ENCODE assay signal across 23 mouse cellular contexts in the genomic region with DNA sequence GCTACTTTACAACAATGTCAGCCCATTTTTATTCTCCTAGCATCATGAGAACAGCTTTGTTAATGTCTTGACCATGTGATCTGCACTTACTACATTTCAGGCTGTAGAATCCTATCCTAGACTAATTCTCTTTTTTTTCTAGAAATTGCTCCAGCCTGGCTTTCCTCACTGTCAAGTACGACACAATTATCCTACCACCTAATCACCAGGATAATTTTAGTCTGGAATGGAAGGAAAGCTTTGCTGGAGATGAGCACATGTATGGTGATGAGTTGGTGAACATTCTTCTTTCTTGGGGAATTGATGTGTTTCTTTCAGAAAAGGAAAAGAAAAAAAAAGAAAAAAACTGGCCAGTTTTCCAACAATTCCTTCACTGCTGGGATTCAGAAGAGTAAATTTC. TPM values are rescaled to one million over a fixed set of nuclear protein-coding genes. Genes with fewer than 3 reads are reported as not detected.
"Had no signal": no experiment of that assay in that cellular context is flagged by ENCODE, and none has a peak within 500 bp of the region (broad histone marks: within the 10 kb centered on the region; RNA-seq: fewer than 3 reads in every experiment).

No protein-coding gene starts in this region.

- H3K27me3 ChIP-seq: heart, embryonic 12.5 days; hindbrain, embryonic 12.5 days; intestine, embryonic 15.5 days; limb, embryonic 12.5 days had no signal

- ATAC-seq: forebrain, embryonic 16.5 days; hindbrain, embryonic 16.5 days; inflammation-experienced regulatory T-cells, adult 6 months; intestine, embryonic 15.5 days; intestine, postnatal 0 days had no signal

- H3K36me3 ChIP-seq: heart, embryonic 12.5 days; hindbrain, embryonic 10.5 days; hindbrain, embryonic 12.5 days; intestine, embryonic 15.5 days; limb, embryonic 10.5 days; limb, embryonic 12.5 days had no signal

- H3K4me2 ChIP-seq: heart, embryonic 12.5 days; hindbrain, embryonic 12.5 days; hindbrain, embryonic 14.5 days; intestine, embryonic 15.5 days; limb, embryonic 12.5 days had no signal

- H3K4me1 ChIP-seq: hindbrain, embryonic 10.5 days; hindbrain, embryonic 12.5 days; intestine, embryonic 15.5 days; limb, embryonic 10.5 days; limb, embryonic 12.5 days had no signal

- H3K9me3 ChIP-seq: heart, embryonic 12.5 days; hindbrain, embryonic 10.5 days; hindbrain, embryonic 12.5 days; intestine, embryonic 15.5 days; limb, embryonic 10.5 days; limb, embryonic 12.5 days had no signal

- H3K9ac ChIP-seq: heart, embryonic 12.5 days; hindbrain, embryonic 12.5 days; hindbrain, embryonic 14.5 days; intestine, embryonic 15.5 days; limb, embryonic 12.5 days had no signal

- H3K4me3 ChIP-seq: gastrocnemius, adult 2 months; heart, adult 2 months; heart, embryonic 12.5 days; hindbrain, embryonic 10.5 days; hindbrain, embryonic 12.5 days; intestine, embryonic 15.5 days; layer of hippocampus, adult 2 months; left cerebral cortex, adult 2 months; limb, embryonic 10.5 days; limb, embryonic 12.5 days had no signal

- H3K27ac ChIP-seq: gastrocnemius, adult 2 months; heart, adult 2 months; hindbrain, embryonic 10.5 days; hindbrain, embryonic 12.5 days; hindbrain, embryonic 14.5 days; intestine, embryonic 15.5 days; layer of hippocampus, adult 2 months; left cerebral cortex, adult 2 months; limb, embryonic 10.5 days; limb, embryonic 12.5 days had no signal

- DNase-seq: gastrocnemius, adult 2 months; gastrocnemius, postnatal 10 days; gastrocnemius, postnatal 25 days; heart, adult 2 months; heart, postnatal 4 days; kidney, adult 18-20 months; kidney, adult 8-10 months; kidney, postnatal 10 days; kidney, postnatal 25 days; kidney, postnatal 4 days had no signal

RNA-seq across cellular contexts. Expression of gene Ehf, which starts 28.8 kb away (rescaled TPM):
- polyA plus RNA-seq: heart, embryonic 12.5 days; hindbrain, embryonic 12.5 days had no signal
